Mouse (Mus musculus): Measurements from ENCODE around the gene Rnf212b.

- TF ChIP-seq CEBPB (IDR thresholded peaks at IDR 0.05; ENCODE audit: low read depth): no peak
- TF ChIP-seq CTCF (IDR thresholded peaks at IDR 0.05; ENCODE audit: control insufficient read depth, insufficient read depth, insufficient read length): no peak
- no peak for TF ChIP-seq MYOG (IDR thresholded peaks at IDR 0.05; ENCODE audit: control insufficient read depth, extremely low read depth, insufficient read length)
- no peak for TF ChIP-seq MAX (IDR thresholded peaks at IDR 0.05)
- TF ChIP-seq MYOD1 (IDR thresholded peaks at IDR 0.05; ENCODE audit: control insufficient read depth, insufficient read length, low read depth): no peak
- no peak for TF ChIP-seq USF1 (IDR thresholded peaks at IDR 0.05; ENCODE audit: low read depth)
- TF ChIP-seq FOSL1 (IDR thresholded peaks at IDR 0.05; ENCODE audit: insufficient read depth, low read length, poor library complexity, severe bottlenecking): no peak
Measured at GRCm38 (mm10) chr14:54823716-54824115, 9.8 kb downstream of the Rnf212b start.
